Mouse (Mus musculus): ENCODE measurements at regions not wholly inside any gene's neighbourhood (a gene's known extent, or its start where the extent isn't known, plus 50 kb on each side); places are given as distances from the start of the nearest gene placed in this dataset.
A peak's percentile ranks its signal among the peaks of the same experiment; 100 is the strongest.

- DNase-seq (ENCODE audit: inconsistent ontology term) = peak; percentile 48
Measured at GRCm38 (mm10) chr14:80901346-80901745, 917.5 kb downstream of the Olfm4 start.

GRCm38 (mm10) chr14:80901759-80902163 lies 917.9 kb downstream of the Olfm4 start:
- DNase-seq (ENCODE audit: inconsistent ontology term) = no peak

GRCm38 (mm10) chr14:80916031-80916430 lies 932.1 kb downstream of the Olfm4 start:
- peak; percentile 14 for DNase-seq (ENCODE audit: inconsistent ontology term)

- no peak for DNase-seq (ENCODE audit: inconsistent ontology term)
Measured at GRCm38 (mm10) chr14:80923732-80924131, 939.9 kb downstream of the Olfm4 start.

- DNase-seq (ENCODE audit: inconsistent ontology term) = no peak
Measured at GRCm38 (mm10) chr14:80959966-80960365, 976.1 kb downstream of the Olfm4 start.

- no peak for DNase-seq (ENCODE audit: inconsistent ontology term)
Measured at GRCm38 (mm10) chr14:80975795-80976194, 991.9 kb downstream of the Olfm4 start.

- DNase-seq (ENCODE audit: inconsistent ontology term) = no peak
Measured at GRCm38 (mm10) chr14:80976662-80977061, 992.8 kb downstream of the Olfm4 start.

GRCm38 (mm10) chr14:80979475-80979874 lies 995.6 kb downstream of the Olfm4 start:
- peak; percentile 11 for DNase-seq (ENCODE audit: inconsistent ontology term)

- no peak for DNase-seq (ENCODE audit: inconsistent ontology term)
Measured at GRCm38 (mm10) chr14:80990192-80990591, 1006.3 kb downstream of the Olfm4 start.

GRCm38 (mm10) chr14:80990679-80991286 lies 1006.9 kb downstream of the Olfm4 start:
- DNase-seq (ENCODE audit: inconsistent ontology term) = no peak

GRCm38 (mm10) chr14:80999030-80999429 lies 1015.1 kb downstream of the Olfm4 start:
- no peak for DNase-seq (ENCODE audit: inconsistent ontology term)

- no peak for DNase-seq (ENCODE audit: inconsistent ontology term)
Measured at GRCm38 (mm10) chr14:81013208-81013607, 1029.3 kb downstream of the Olfm4 start.

GRCm38 (mm10) chr14:81031475-81031874 lies 1047.6 kb downstream of the Olfm4 start:
- DNase-seq (ENCODE audit: inconsistent ontology term) = no peak

- DNase-seq (ENCODE audit: inconsistent ontology term) = no peak
Measured at GRCm38 (mm10) chr14:81037635-81038034, 1053.8 kb downstream of the Olfm4 start.

GRCm38 (mm10) chr14:81038045-81038444 lies 1054.2 kb downstream of the Olfm4 start:
- no peak for DNase-seq (ENCODE audit: inconsistent ontology term)

Data from Muller cell, postnatal 12 days (primary cell).